Mouse (Mus musculus): ENCODE measurements around the gene Gm39653.
"Not testable (repeated sequence)": the region's sequence is repeated elsewhere in the genome, so short reads cannot be mapped to it uniquely, and the experiment has no call there.

Gene Gm39653

GRCm38 (mm10) chr1:63615668-63616067, at the start of gene Gm39653:
TSS of gene Gm39653 (plus strand) at chr1:63615968.
- no peak for DNase-seq

- DNase-seq, result peak; percentile 68
These were observed 49.3 kb upstream of the Gm39653 start for GRCm38 (mm10) chr1:63566501-63566900.

- DNase-seq, result no peak
These were observed 48.7 kb upstream of the Gm39653 start for GRCm38 (mm10) chr1:63567031-63567430.

GRCm38 (mm10) chr1:63572229-63572628, 43.5 kb upstream of the Gm39653 start:
- peak; percentile 74 for DNase-seq

GRCm38 (mm10) chr1:63573432-63573831, 42.3 kb upstream of the Gm39653 start:
- no peak for DNase-seq

GRCm38 (mm10) chr1:63573864-63574611, 41.7 kb upstream of the Gm39653 start:
- no peak for DNase-seq

- no peak for DNase-seq
These were observed 39.0 kb upstream of the Gm39653 start for GRCm38 (mm10) chr1:63576803-63577202.

GRCm38 (mm10) chr1:63579153-63579552, 36.6 kb upstream of the Gm39653 start:
- no peak for DNase-seq

GRCm38 (mm10) chr1:63586869-63587268, 28.9 kb upstream of the Gm39653 start:
- no peak for DNase-seq

- no peak for DNase-seq
These were observed 11.8 kb upstream of the Gm39653 start for GRCm38 (mm10) chr1:63603870-63604500.

- DNase-seq, result no peak
These were observed 6.2 kb upstream of the Gm39653 start for GRCm38 (mm10) chr1:63609613-63610012.

GRCm38 (mm10) chr1:63614594-63614993, 1.2 kb upstream of the Gm39653 start:
- DNase-seq, result no peak

GRCm38 (mm10) chr1:63628211-63628610, 12.4 kb downstream of the Gm39653 start:
- DNase-seq, result no peak

- DNase-seq, result not testable (repeated sequence)
These were observed 14.6 kb downstream of the Gm39653 start for GRCm38 (mm10) chr1:63630390-63630789.

- DNase-seq, result no peak
These were observed 24.2 kb downstream of the Gm39653 start for GRCm38 (mm10) chr1:63639921-63640320.

GRCm38 (mm10) chr1:63658016-63658415, 42.2 kb downstream of the Gm39653 start:
- DNase-seq, result peak; percentile 53

GRCm38 (mm10) chr1:63659591-63659990, 43.8 kb downstream of the Gm39653 start:
- DNase-seq, result peak; percentile 68

- DNase-seq, result no peak
These were observed 50.3 kb downstream of the Gm39653 start for GRCm38 (mm10) chr1:63666089-63666488.

GRCm38 (mm10) chr1:63667201-63667948, 51.6 kb downstream of the Gm39653 start:
- no peak for DNase-seq

GRCm38 (mm10) chr1:63667949-63668851, 52.4 kb downstream of the Gm39653 start:
- no peak for DNase-seq

GRCm38 (mm10) chr1:63668852-63669160, 53.0 kb downstream of the Gm39653 start:
- DNase-seq, result peak; percentile 63
